Mouse (Mus musculus) thymus, postnatal 10 days (tissue): ENCODE data around the gene Rap1b.

Experiments
- DNase-seq, 2 experiments: peaks; one replicate each; pipeline ENCODE4 v3.0.0; 2021; ENCODE audit warnings: low spot score in 2 of 2

Gene Rap1b

GRCm38 (mm10) chr10:117783786-117784420, 61.9 kb downstream of the Rap1b start:
- DNase-seq, result no peak

DNA sequence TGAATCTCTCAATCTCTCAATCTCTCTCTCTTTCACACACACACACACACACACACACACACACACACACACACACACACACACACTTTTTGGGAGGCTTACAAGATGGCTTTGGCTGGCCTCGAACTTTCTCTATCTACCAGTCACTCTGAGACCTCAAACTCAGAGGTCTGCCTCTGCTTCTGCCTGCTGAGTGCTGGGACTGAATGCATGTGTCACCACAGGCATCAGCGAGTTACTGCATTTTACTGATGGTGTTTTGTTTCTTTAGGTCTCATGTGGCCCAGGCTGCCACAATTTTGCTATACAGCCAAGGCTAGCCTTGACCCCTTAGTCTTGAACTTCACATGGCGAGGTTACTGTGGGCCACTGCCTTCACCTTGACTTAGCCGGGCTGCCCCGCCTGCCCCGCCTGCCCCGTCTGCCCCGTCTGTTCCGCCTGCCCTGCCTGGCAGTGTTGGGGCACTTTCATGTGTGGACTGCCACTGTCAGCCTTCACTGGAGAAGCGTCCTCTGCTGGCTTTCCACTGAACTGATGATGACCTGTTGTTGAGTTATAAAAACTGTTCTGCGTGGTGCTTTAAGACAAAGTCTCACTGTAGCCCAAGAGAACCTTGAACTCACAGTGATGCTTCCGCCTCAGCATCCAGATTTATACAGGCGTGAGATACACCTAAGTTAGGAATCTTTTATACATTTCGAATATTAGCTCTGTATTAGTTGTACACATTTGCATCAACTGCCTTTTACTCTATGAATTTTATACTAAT, 63.2 kb downstream of the Rap1b start:
- DNase-seq, result no peak

DNA sequence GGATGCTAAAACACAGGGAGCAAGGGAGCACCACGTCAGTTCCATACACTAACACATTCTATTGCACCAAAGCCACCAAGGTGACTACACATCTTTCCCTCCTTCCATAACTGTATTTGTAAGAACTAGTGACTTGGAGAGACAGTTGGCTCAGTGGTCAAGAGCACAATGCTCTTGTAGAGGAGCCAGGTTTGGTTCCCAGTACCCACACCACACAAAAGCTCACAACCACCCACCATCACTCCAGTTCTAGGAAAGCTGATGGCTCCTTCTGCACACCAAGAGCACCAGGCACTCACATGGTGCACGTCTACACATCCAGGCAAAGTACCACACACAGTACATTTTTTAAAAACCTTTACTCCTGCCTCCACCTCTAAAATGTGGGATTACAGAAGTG, 63.8 kb downstream of the Rap1b start:
- DNase-seq, result no peak

GRCm38 (mm10) chr10:117781021-117781725, 64.7 kb downstream of the Rap1b start:
- no peak for DNase-seq

DNA sequence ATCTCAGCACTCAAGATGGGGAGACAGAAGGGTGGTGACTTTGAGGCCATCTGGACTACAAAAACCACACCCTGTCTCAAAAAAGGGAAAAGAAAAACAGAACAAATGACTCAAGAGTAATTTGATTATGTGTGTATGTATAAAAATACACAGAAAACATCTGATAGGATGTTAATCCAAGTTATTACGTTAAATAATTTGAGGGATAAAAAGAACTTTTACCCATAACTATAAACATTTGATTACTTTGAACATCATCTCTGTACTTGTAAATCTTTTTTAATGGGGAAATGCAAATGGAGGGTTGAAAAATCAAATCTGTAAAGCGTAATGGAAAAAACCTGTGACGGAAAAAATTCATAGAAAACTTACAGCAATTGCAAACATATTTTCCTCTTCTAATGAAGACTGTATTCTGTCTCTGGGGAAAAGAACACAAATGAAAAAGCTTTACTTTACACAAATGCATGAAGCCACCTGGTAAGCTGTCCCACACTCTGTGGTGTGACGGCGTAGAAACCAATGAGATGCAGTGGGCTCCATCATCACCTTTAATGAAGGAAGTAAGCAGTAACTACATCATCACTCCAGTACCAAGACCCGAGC, 65.4 kb downstream of the Rap1b start:
- DNase-seq, result no peak

- DNase-seq, result no peak
These were observed 66.1 kb downstream of the Rap1b start for GRCm38 (mm10) chr10:117779581-117780305.

DNA sequence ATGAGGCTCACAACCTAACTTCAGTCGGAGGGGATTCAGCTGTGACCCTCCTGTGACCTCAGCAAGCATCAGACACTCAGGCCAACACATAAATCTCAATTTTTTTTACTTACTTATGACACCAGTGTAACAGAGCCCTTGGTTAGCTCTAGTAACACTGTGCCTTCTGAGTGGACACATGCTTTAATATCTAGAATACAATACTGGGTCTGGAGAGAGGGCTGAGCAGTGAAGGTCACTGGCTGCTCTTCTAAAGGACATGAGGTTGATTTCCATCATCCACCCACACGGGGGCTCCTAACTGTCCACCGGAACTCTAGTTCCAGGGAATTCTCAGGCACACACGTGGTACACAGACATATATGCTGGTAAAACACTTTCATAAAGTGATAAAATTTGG, 66.9 kb downstream of the Rap1b start:
- no peak for DNase-seq

GRCm38 (mm10) chr10:117778328-117778910, 67.4 kb downstream of the Rap1b start:
- DNase-seq, result no peak

GRCm38 (mm10) chr10:117777501-117778327, 68.1 kb downstream of the Rap1b start:
- no peak for DNase-seq

- no peak for DNase-seq
These were observed 68.7 kb downstream of the Rap1b start for GRCm38 (mm10) chr10:117777103-117777470.

GRCm38 (mm10) chr10:117776281-117777102, 69.3 kb downstream of the Rap1b start:
- DNase-seq, result no peak

DNA sequence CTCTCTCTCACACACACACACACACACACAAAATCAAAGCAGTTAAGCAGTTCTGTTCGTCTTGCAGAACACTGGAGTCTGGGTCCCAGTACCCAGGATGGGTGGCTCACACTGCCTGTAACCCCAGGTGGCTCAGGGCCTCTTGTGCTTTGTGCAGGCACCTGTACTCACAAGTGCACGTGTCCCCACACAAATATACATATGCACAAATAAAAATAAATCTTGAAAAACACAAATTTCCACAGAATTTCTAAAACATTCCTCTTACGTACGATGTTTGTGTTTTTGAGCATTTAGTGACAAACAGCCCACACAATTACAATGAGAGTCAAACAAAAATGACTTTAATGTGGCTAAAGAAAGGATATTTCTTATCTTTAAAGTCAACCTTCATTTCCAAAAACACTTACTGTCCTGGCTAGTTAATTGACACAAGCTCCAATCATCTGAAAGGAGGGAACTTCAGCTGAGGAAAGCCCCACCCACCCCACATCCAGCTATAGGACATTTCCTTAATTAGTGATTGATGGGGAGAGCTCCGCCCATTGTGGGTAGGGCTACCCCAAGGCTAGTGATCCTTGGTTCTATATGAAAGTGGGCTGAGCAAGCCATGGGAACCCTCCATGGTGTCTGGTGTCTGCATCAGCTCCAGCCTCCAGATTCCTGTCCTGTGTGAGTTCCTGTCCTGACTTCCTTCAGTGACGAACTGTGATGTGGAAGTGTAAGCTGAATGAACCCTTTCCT, 70.3 kb downstream of the Rap1b start:
- no peak for DNase-seq

DNA sequence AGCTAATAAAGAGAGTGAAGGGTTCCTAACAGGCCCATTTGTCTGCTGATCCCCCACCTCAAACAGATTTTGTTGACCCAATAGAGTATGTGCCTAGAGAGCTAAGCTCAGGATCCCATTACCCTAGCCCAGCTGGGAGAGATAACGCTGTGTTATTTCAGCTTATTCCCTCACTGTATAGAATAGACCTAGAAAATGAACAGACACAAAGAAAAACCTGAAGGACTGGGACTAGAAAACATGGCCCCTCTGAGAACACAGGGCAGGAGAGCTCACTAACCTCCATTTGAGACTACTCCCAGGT, 71.1 kb downstream of the Rap1b start:
- DNase-seq, result no peak

DNA sequence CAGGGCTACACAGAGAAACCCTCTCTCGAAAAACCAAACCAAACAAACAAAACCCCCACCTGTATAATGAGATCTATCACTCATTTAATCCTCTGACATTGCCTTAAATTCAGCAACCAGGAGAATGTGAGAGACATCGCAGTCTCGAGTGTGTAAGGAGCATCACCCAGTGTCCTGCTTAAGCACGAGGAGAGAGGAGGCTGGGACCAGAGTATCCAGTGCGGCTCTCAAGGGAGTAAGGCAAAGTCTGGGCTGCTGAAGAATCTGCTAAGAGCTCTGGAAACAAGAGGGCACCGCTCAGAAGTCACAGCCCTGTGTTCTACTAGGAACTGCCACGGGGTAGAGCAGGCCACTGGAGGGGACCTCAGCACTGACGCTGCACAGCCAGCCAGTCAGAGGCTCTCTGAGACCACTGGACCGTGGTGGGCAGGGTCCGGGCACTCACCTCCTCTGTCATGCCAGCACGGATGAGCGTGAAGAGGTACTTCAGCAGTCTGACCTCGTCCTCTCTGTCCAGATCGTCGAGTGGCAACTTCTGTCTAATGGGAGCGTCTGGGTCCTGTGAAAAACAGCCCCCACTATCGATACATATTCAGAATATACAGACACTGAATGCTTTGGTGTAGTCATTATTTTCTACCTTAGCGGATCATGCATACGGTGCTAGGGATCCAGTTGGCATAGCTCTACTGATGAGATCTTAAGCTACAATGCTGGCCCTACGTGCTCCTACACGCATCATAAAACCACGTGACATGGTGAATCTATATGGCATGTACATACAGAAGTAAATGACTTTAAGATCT, 71.6 kb downstream of the Rap1b start:
- no peak for DNase-seq

- DNase-seq, result no peak
These were observed 72.6 kb downstream of the Rap1b start for GRCm38 (mm10) chr10:117773106-117773720.

DNA sequence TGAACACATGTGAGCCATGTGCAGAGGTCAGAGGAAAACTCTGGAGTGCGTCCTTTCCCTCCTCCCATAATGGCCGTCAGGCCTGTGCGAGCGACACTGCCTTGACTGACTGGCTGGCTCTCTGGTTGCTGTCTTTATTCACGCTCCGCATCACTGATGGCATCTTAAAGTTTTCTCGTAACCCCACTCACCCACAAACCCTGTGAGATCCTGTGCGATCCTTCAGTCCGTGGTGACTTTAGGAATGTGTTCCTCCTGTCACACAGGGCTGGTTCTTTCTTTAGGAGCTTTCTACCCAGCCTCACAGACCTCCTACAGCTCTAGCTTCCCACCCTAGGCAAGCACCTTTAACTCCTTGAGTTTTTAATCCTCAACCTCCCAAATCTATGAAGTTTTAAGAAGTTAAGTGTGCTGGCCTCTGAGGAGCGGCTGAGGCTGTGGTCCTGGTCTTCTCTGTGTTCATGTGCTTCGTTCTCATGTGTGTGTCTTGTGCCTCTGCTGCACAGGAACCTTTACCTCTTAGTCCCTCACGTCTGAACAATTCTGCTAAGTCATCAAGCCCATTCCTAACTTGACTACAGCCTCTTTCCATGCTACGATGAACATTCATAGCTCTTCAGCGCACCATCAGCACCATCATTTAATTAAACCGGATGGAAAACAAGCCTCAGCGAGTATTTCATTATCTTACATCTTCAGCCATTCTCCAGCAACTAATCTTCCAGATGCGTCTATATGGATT, 73.3 kb downstream of the Rap1b start:
- DNase-seq, result no peak

DNA sequence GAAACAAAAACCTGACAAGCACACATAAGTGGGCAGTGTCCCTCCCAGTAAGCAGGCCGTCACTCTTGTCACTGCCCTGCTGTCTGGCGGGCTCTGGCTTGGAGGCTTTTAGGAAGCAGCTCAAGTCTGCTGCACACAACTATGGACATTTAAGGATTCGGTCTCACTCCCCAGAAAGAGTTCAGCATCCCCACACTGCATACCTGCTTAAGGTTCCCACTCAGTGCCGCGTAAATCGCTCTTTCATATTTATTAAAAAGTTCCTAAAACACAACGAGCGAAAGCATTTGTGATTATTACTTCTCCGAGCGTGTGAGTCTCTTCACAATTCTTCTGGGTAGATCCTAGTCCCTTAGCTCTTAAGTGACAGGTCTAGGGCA, 74.7 kb downstream of the Rap1b start:
- no peak for DNase-seq
